In the genomic region with DNA sequence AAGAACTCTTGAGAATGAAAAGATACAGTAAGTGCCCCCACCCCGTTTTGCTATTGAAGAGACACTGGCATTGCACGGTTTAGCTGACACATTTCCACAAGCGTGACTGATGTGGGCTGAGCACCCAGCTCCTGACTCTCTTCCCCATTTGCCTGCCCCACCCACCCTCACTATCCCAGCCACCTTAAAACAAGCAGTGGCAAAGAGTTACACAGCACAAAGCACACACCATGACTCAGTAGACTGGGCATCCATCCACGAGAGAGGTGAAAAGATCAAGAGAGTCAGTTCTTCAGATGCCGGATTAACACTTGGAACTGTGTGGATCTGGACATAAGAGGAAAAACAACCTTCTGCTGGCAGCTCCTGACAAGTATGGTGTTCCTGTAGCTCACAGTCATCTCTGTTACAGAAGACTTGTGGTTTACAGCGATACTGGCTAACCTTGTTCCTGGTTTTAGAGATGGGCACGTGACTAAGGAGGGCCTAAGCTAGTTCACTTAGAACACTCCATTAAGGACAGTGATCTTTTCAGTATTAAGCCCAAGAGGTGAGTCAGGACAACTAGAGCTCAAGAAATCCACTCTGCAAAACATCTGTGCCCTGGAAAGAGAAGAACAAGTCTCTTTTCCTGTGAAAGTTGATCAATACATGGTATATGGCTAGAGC, we compare ENCODE assay signal across 18 mouse cellular contexts. TPM values are rescaled to one million over a fixed set of nuclear protein-coding genes. Genes with fewer than 3 reads are reported as not detected.
A peak's percentile ranks its signal among the peaks of the same experiment; 100 is the strongest.
DNase-seq lines count a peak whose midpoint lies in the region; ATAC-seq lines count a peak whose summit lies in the region.
"Had no signal": no experiment of that assay in that cellular context is flagged by ENCODE, and none has a peak within 500 bp of the region (broad histone marks: within the 10 kb centered on the region; RNA-seq: fewer than 3 reads in every experiment).

No protein-coding gene starts in this region.

- 80% methylated on average over 7 of the region's 7 CpGs for WGBS in kidney, embryonic 14.5 days
- 83% methylated on average over 7 of the region's 7 CpGs for WGBS in forebrain, embryonic 12.5 days

- ATAC-seq in megakaryocyte, adult 5-6 weeks (ENCODE audit: poor library complexity, severe bottlenecking) = peak; percentile 57
- ATAC-seq in kidney, embryonic 14.5 days (ENCODE audit: low FRiP score, low TSS enrichment) = no peak
- ATAC-seq in forebrain, embryonic 12.5 days (ENCODE audit: low FRiP score) = no peak
- ATAC-seq: forebrain, embryonic 16.5 days; intestine, embryonic 16.5 days; midbrain, embryonic 13.5 days had no signal

- no peak overlapping the region for H3K4me2 ChIP-seq in kidney, embryonic 14.5 days (replicated peaks; ENCODE audit: low read depth, low read length)
- H3K4me2 ChIP-seq in forebrain, embryonic 12.5 days = no peak overlapping the region
- H3K4me2 ChIP-seq: hindbrain, embryonic 13.5 days; midbrain, embryonic 13.5 days had no signal

- H3K27ac ChIP-seq in kidney, embryonic 14.5 days (ENCODE audit: low read depth, low read length) = no peak overlapping the region
- no peak overlapping the region for H3K27ac ChIP-seq in forebrain, embryonic 12.5 days
- H3K27ac ChIP-seq: hindbrain, embryonic 13.5 days; midbrain, embryonic 13.5 days had no signal

- H3K4me1 ChIP-seq in kidney, embryonic 14.5 days (ENCODE audit: control insufficient read depth, insufficient read depth, low read length) = no peaks in the 10 kb centered on the region
- H3K4me1 ChIP-seq in forebrain, embryonic 12.5 days = no peaks in the 10 kb centered on the region
- H3K4me1 ChIP-seq: hindbrain, embryonic 13.5 days; midbrain, embryonic 13.5 days had no signal

- H3K27me3 ChIP-seq in kidney, embryonic 14.5 days (ENCODE audit: control insufficient read depth, insufficient read depth, low read length) = no peaks in the 10 kb centered on the region
- no peaks in the 10 kb centered on the region for H3K27me3 ChIP-seq in forebrain, embryonic 12.5 days
- H3K27me3 ChIP-seq: hindbrain, embryonic 13.5 days; midbrain, embryonic 13.5 days had no signal

- H3K4me3 ChIP-seq in kidney, embryonic 14.5 days (ENCODE audit: low read length) = no peak overlapping the region
- no peak overlapping the region for H3K4me3 ChIP-seq in forebrain, embryonic 12.5 days (replicated peaks)
- H3K4me3 ChIP-seq: hindbrain, embryonic 13.5 days; midbrain, embryonic 13.5 days had no signal

- H3K9me3 ChIP-seq in kidney, embryonic 14.5 days (ENCODE audit: control insufficient read depth, low read length) = no peaks in the 10 kb centered on the region
- H3K9me3 ChIP-seq in forebrain, embryonic 12.5 days = no peaks in the 10 kb centered on the region
- H3K9me3 ChIP-seq: G1E; hindbrain, embryonic 13.5 days; midbrain, embryonic 13.5 days had no signal

- no peak overlapping the region for H3K9ac ChIP-seq in kidney, embryonic 14.5 days (ENCODE audit: low read depth, low read length)
- H3K9ac ChIP-seq in forebrain, embryonic 12.5 days = no peak overlapping the region
- H3K9ac ChIP-seq: hindbrain, embryonic 13.5 days; midbrain, embryonic 13.5 days had no signal

- DNase-seq in adrenal gland, postnatal 10 days = peak; percentile 9
- DNase-seq in adrenal gland, postnatal 4 days (ENCODE audit: low spot score in 2 of 2) = no peak
- DNase-seq in 3134 (ENCODE audit: extremely low read depth, insufficient read length, low spot score) = peak; percentile 82
- DNase-seq in adipocyte (ENCODE audit: low spot score) = peak; percentile 52
- DNase-seq in ovary, adult 18-20 months (ENCODE audit: low spot score) = no peak
- DNase-seq: cerebellum, adult 2 months; heart, postnatal 10 days; kidney, postnatal 10 days had no signal

- no peaks in the 10 kb centered on the region for H3K36me3 ChIP-seq in kidney, embryonic 14.5 days (ENCODE audit: control insufficient read depth, insufficient read depth, low read length)
- no peaks in the 10 kb centered on the region for H3K36me3 ChIP-seq in forebrain, embryonic 12.5 days (replicated peaks)
- H3K36me3 ChIP-seq: G1E; hindbrain, embryonic 13.5 days; midbrain, embryonic 13.5 days had no signal

RNA-seq across cellular contexts. Expression of a gene that starts 18.9 kb away (rescaled TPM):
- 1 to 10 TPM; 6.6 to 6.9 TPM for total RNA-seq in adrenal gland, postnatal 10 days (2021)
- 10 to 100 TPM in 1 of 2 experiments, 1 to 10 TPM in 1; 8.7 to 11.3 TPM for total RNA-seq in adrenal gland, postnatal 4 days (2021)
- total RNA-seq in megakaryocyte, adult 5-6 weeks (2015) = 32.7 and 36.8 TPM in 2 replicates
- 35.0 and 39.8 TPM in 2 replicates for total RNA-seq in megakaryocyte, adult 5-6 weeks (2017)
- polyA plus RNA-seq in kidney, embryonic 14.5 days (2014; fragmentation: Nextera tagmentation; extraction: Ambion mirVana) = 41.6 and 52.6 TPM in 2 replicates
- 57.8 and 57.9 TPM in 2 replicates for polyA plus RNA-seq in forebrain, embryonic 12.5 days (2016; fragmentation: Nextera tagmentation; extraction: Ambion mirVana)
- total RNA-seq: gastrocnemius, adult 8-10 months had no signal
- polyA plus RNA-seq: liver, adult 2 months had no signal

RNA-seq across cellular contexts. Expression of a gene that starts 48.1 kb away (rescaled TPM):
- total RNA-seq in adrenal gland, postnatal 10 days (2021) = 10 to 100 TPM; 33.0 to 49.2 TPM
- 10 to 100 TPM; 61.0 to 65.1 TPM for total RNA-seq in adrenal gland, postnatal 4 days (2021)
- total RNA-seq in megakaryocyte, adult 5-6 weeks (2015) = 166 and 192 TPM in 2 replicates
- 58.9 and 66.4 TPM in 2 replicates for total RNA-seq in megakaryocyte, adult 5-6 weeks (2017)
- polyA plus RNA-seq in kidney, embryonic 14.5 days (2014; fragmentation: Nextera tagmentation; extraction: Ambion mirVana) = 25.8 and 41.0 TPM in 2 replicates
- 64.7 and 66.7 TPM in 2 replicates for polyA plus RNA-seq in forebrain, embryonic 12.5 days (2016; fragmentation: Nextera tagmentation; extraction: Ambion mirVana)

Comparison
In these comparisons a context has a peak if more than half of its experiments do, and no peak if none do; other contexts are left out.
1. DNase-seq: peak in adrenal gland, postnatal 10 days (single experiment), 3134 (single experiment) and adipocyte (single experiment); none in adrenal gland, postnatal 4 days (0 of 2) and ovary, adult 18-20 months (single experiment).